Mouse (Mus musculus) induced T-regulatory cell, adult 2 months (primary cell): ENCODE measurements around the gene 2310079G19Rik.

Experiments
- DNase-seq: peaks from one replicate; pipeline ENCODE4 v3.0.0-alpha.2; 2012; ENCODE audit warnings: low read depth

The 2310079G19Rik gene

GRCm38 (mm10) chr16:88627566-88627965, at the start of gene 2310079G19Rik:
2310079G19Rik (minus strand) TSS chr16:88627666.
- no peak for DNase-seq

- DNase-seq: no peak
These were observed 44.1 kb upstream of the 2310079G19Rik start, which contains the start of gene Krtap27-1 for GRCm38 (mm10) chr16:88671571-88671970. Krtap27-1 (minus strand) TSS chr16:88671671.

GRCm38 (mm10) chr16:88657426-88657825, 30.0 kb upstream of the 2310079G19Rik start:
- no peak for DNase-seq

- no peak for DNase-seq
These were observed 24.5 kb upstream of the 2310079G19Rik start for GRCm38 (mm10) chr16:88651952-88652351.

- DNase-seq: no peak
These were observed 23.6 kb upstream of the 2310079G19Rik start for GRCm38 (mm10) chr16:88651082-88651481.

- no peak for DNase-seq
These were observed 19.9 kb upstream of the 2310079G19Rik start, which contains the start of gene Krtap26-1 for GRCm38 (mm10) chr16:88647358-88647846. Krtap26-1 (minus strand) TSS chr16:88647796.

GRCm38 (mm10) chr16:88646366-88647111, 19.1 kb upstream of the 2310079G19Rik start:
- no peak for DNase-seq

- no peak for DNase-seq
These were observed 12.6 kb upstream of the 2310079G19Rik start for GRCm38 (mm10) chr16:88640053-88640452.

GRCm38 (mm10) chr16:88635142-88635541, 7.7 kb upstream of the 2310079G19Rik start:
- no peak for DNase-seq

- no peak for DNase-seq
These were observed 4.0 kb upstream of the 2310079G19Rik start for GRCm38 (mm10) chr16:88631474-88631873.

GRCm38 (mm10) chr16:88612712-88613111, 14.8 kb downstream of the 2310079G19Rik start:
- no peak for DNase-seq

GRCm38 (mm10) chr16:88611922-88612321, 15.5 kb downstream of the 2310079G19Rik start, which contains the start of gene Krtap24-1:
Krtap24-1 (minus strand) TSS chr16:88612279.
- DNase-seq: no peak

- no peak for DNase-seq
These were observed 22.9 kb downstream of the 2310079G19Rik start for GRCm38 (mm10) chr16:88604570-88604969.

- no peak for DNase-seq
These were observed 25.0 kb downstream of the 2310079G19Rik start for GRCm38 (mm10) chr16:88602464-88602863.

GRCm38 (mm10) chr16:88600303-88600702, 27.2 kb downstream of the 2310079G19Rik start:
- DNase-seq: no peak

- no peak for DNase-seq
These were observed 27.8 kb downstream of the 2310079G19Rik start for GRCm38 (mm10) chr16:88599504-88600237.

- DNase-seq: no peak
These were observed 34.7 kb downstream of the 2310079G19Rik start for GRCm38 (mm10) chr16:88592758-88593157.

- no peak for DNase-seq
These were observed 44.1 kb downstream of the 2310079G19Rik start for GRCm38 (mm10) chr16:88583338-88583737.
